Mouse (Mus musculus): ENCODE results near the gene Rpl3l. TPM values are rescaled to one million over a fixed set of nuclear protein-coding genes. Genes with fewer than 3 reads are reported as not detected.

Gene Rpl3l
- total RNA-seq (2012; rRNA removed) = 0.16 and 0.67 TPM in 2 replicates

- Histone ChIP-seq H3K36me3 (ENCODE audit: control insufficient read depth, insufficient read depth, low read length, poor library complexity, severe bottlenecking) (0 out of 2 replicates have a peak, but pooled peaks cover under 1% of the 10 kb centered on the region), H3K27ac (ENCODE audit: insufficient read depth, low read depth, low read length, poor library complexity, severe bottlenecking) (no peak within 1 kb of the TSS), H3K9ac (ENCODE audit: insufficient read depth, low read depth, low read length, poor library complexity, severe bottlenecking) (peak within 1 kb of the TSS; percentile 29; the same call in 1 of the 2 replicates), H3K9me3 (ENCODE audit: control insufficient read depth, insufficient read depth, low read depth, low read length) (no peaks in the 10 kb centered on the region), H3K4me1 (ENCODE audit: control insufficient read depth in 2 of 2, insufficient read depth in 2 of 2, low read length in 2 of 2, poor library complexity in 1 of 2) (peaks cover 0 to 8% of the 10 kb centered on the region in 2 experiments; a peak in 1 of 4 replicates), H3K4me3 (ENCODE audit: insufficient read depth in 1 of 2, low read depth in 1 of 2, low read length in 2 of 2, poor library complexity in 1 of 2, severe bottlenecking in 1 of 2) (peak within 1 kb of the TSS in 1 of 2 experiments; percentile 40; a peak in 1 of 4 replicates)
- no peak for DNase-seq (ENCODE audit: low read depth, low spot score)
- in situ Hi-C loops (cut with MboI; ENCODE audit: low sequenced_read_pairs in 2 of 2, unreplicated experiment in 2 of 2) = no loop called here
- TF ChIP-seq HCFC1 (IDR thresholded peaks at IDR 0.05; ENCODE audit: borderline replicate concordance, insufficient read depth, low read length) (no peak), ZC3H11A (IDR thresholded peaks at IDR 0.05; ENCODE audit: borderline replicate concordance, low read depth, low read length) (no peak), CHD2 (IDR thresholded peaks at IDR 0.05; ENCODE audit: low read depth, low read length) (no peak), MAFK (IDR thresholded peaks at IDR 0.05; ENCODE audit: insufficient read depth, low read depth, low read length) (no peak)
Measured at GRCm38 (mm10) chr17:24727618-24728017, at the start of gene Rpl3l. Rpl3l (plus strand) TSS chr17:24727820.

DNA sequence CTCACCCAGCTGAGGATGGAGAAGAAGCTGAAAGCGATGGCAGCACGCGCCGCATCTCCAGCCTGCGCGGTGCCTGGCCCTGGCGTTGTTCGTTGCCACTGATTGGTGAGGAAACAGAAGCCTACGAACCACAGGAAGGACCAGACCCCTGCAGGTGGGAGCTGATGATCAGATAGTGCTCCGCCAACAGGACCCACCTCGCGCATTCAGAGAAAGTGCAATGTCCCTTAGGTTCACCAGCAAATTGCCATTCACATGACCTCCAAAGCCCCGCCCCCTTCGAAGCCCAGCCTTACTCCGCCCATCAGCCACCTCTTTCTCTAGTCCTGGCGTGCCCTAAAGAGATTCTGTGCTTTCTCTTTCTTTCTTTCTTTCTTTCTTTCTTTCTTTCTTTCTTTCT is 41.1 kb upstream of the Rpl3l start:
- TF ChIP-seq MAFK (IDR thresholded peaks at IDR 0.05; ENCODE audit: insufficient read depth, low read depth, low read length) (no peak), CHD2 (IDR thresholded peaks at IDR 0.05; ENCODE audit: low read depth, low read length) (no peak), ZNF384 (IDR thresholded peaks at IDR 0.05; ENCODE audit: low read depth, low read length) (no peak), ZC3H11A (IDR thresholded peaks at IDR 0.05; ENCODE audit: borderline replicate concordance, low read depth, low read length) (no peak)
- Histone ChIP-seq H3K9ac (ENCODE audit: insufficient read depth, low read depth, low read length, poor library complexity, severe bottlenecking) (peak overlapping the region; percentile 52), H3K36me3 (ENCODE audit: control insufficient read depth, insufficient read depth, low read length, poor library complexity, severe bottlenecking) (peaks cover 6% of the 10 kb centered on the region), H3K9me3 (ENCODE audit: control insufficient read depth, insufficient read depth, low read depth, low read length) (no peaks in the 10 kb centered on the region), H3K4me3 (ENCODE audit: insufficient read depth in 1 of 2, low read depth in 1 of 2, low read length in 2 of 2, poor library complexity in 1 of 2, severe bottlenecking in 1 of 2) (peak overlapping the region; percentile 50 to 66), H3K27ac (ENCODE audit: insufficient read depth, low read depth, low read length, poor library complexity, severe bottlenecking) (no peak overlapping the region), H3K4me1 (ENCODE audit: control insufficient read depth in 2 of 2, insufficient read depth in 2 of 2, low read length in 2 of 2, poor library complexity in 1 of 2) (peaks cover 7 to 11% of the 10 kb centered on the region in 2 experiments)
- in situ Hi-C loops (cut with MboI; ENCODE audit: low sequenced_read_pairs in 2 of 2, unreplicated experiment in 2 of 2) = no loop called here
- peak; percentile 69 for DNase-seq (ENCODE audit: low read depth, low spot score)

- peak overlapping the region; percentile 15 to 16; a peak in 3 of 4 replicates for H3K4me3 ChIP-seq (ENCODE audit: insufficient read depth in 1 of 2, low read depth in 1 of 2, low read length in 2 of 2, poor library complexity in 1 of 2, severe bottlenecking in 1 of 2)
- H3K9me3 ChIP-seq (ENCODE audit: control insufficient read depth, insufficient read depth, low read depth, low read length) = no peaks in the 10 kb centered on the region
- in situ Hi-C loops (cut with MboI; ENCODE audit: low sequenced_read_pairs in 2 of 2, unreplicated experiment in 2 of 2) = no loop called here
- DNase-seq (ENCODE audit: low read depth, low spot score) = no peak
- peak overlapping the region; percentile 1; the same call in 1 of the 2 replicates for H3K9ac ChIP-seq (ENCODE audit: insufficient read depth, low read depth, low read length, poor library complexity, severe bottlenecking)
- no peak overlapping the region for H3K27ac ChIP-seq (ENCODE audit: insufficient read depth, low read depth, low read length, poor library complexity, severe bottlenecking)
- no peak for TF ChIP-seq ZC3H11A (IDR thresholded peaks at IDR 0.05; ENCODE audit: borderline replicate concordance, low read depth, low read length)
- TF ChIP-seq CHD2 (IDR thresholded peaks at IDR 0.05; ENCODE audit: low read depth, low read length) = no peak
- TF ChIP-seq ZNF384 (IDR thresholded peaks at IDR 0.05; ENCODE audit: low read depth, low read length) = peak; percentile 64; the same call in 1 of the 2 replicates
- no peak for TF ChIP-seq MAFK (IDR thresholded peaks at IDR 0.05; ENCODE audit: insufficient read depth, low read depth, low read length)
- no peak for TF ChIP-seq HCFC1 (IDR thresholded peaks at IDR 0.05; ENCODE audit: borderline replicate concordance, insufficient read depth, low read length)
- H3K4me1 ChIP-seq (ENCODE audit: control insufficient read depth in 2 of 2, insufficient read depth in 2 of 2, low read length in 2 of 2, poor library complexity in 1 of 2) = peaks cover 7 to 11% of the 10 kb centered on the region in 2 experiments
- peaks cover under 1% of the 10 kb centered on the region; the same call in 1 of the 2 replicates for H3K36me3 ChIP-seq (ENCODE audit: control insufficient read depth, insufficient read depth, low read length, poor library complexity, severe bottlenecking)
Measured at GRCm38 (mm10) chr17:24687146-24687595, 40.4 kb upstream of the Rpl3l start.

DNA sequence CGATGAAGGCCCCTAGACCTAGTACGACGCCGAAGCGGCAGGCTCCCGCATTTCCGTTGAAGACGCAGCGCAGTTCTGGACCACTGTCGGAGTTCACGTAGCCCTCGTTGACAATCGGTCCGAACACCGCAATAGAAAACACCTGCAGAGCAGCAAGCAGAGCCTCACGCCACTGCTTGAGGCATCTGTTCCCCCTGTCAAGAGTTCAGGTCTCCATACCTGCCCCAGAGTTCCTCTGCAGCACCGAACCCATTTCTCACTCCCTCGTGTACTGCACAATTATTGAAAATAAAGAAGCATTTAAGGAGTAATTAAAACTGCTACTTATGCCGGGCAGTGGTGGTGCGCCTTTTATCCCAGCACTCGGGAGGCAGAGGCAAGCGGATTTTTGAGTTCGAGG is 40.0 kb upstream of the Rpl3l start:
- no peak overlapping the region for H3K9ac ChIP-seq (ENCODE audit: insufficient read depth, low read depth, low read length, poor library complexity, severe bottlenecking)
- in situ Hi-C loops (cut with MboI; ENCODE audit: low sequenced_read_pairs in 2 of 2, unreplicated experiment in 2 of 2) = no loop called here
- no peak overlapping the region for H3K27ac ChIP-seq (ENCODE audit: insufficient read depth, low read depth, low read length, poor library complexity, severe bottlenecking)

More for the DNA sequence above, 40.0 kb upstream of the Rpl3l start:
- no peak for DNase-seq (ENCODE audit: low read depth, low spot score)
- peaks cover 7 to 11% of the 10 kb centered on the region in 2 experiments for H3K4me1 ChIP-seq (ENCODE audit: control insufficient read depth in 2 of 2, insufficient read depth in 2 of 2, low read length in 2 of 2, poor library complexity in 1 of 2)
- peaks cover 1% of the 10 kb centered on the region for H3K36me3 ChIP-seq (ENCODE audit: control insufficient read depth, insufficient read depth, low read length, poor library complexity, severe bottlenecking)
- peak overlapping the region; percentile 15 to 16; a peak in 2 of 4 replicates for H3K4me3 ChIP-seq (ENCODE audit: insufficient read depth in 1 of 2, low read depth in 1 of 2, low read length in 2 of 2, poor library complexity in 1 of 2, severe bottlenecking in 1 of 2)
- no peaks in the 10 kb centered on the region for H3K9me3 ChIP-seq (ENCODE audit: control insufficient read depth, insufficient read depth, low read depth, low read length)
- TF ChIP-seq ZC3H11A (IDR thresholded peaks at IDR 0.05; ENCODE audit: borderline replicate concordance, low read depth, low read length) (no peak), HCFC1 (IDR thresholded peaks at IDR 0.05; ENCODE audit: borderline replicate concordance, insufficient read depth, low read length) (no peak), MAFK (IDR thresholded peaks at IDR 0.05; ENCODE audit: insufficient read depth, low read depth, low read length) (no peak), CHD2 (IDR thresholded peaks at IDR 0.05; ENCODE audit: low read depth, low read length) (no peak), ZNF384 (IDR thresholded peaks at IDR 0.05; ENCODE audit: low read depth, low read length) (no peak)

Measured in ES-E14 (cell line).